Mouse (Mus musculus): ENCODE results near the gene Tpst2.

DNA sequence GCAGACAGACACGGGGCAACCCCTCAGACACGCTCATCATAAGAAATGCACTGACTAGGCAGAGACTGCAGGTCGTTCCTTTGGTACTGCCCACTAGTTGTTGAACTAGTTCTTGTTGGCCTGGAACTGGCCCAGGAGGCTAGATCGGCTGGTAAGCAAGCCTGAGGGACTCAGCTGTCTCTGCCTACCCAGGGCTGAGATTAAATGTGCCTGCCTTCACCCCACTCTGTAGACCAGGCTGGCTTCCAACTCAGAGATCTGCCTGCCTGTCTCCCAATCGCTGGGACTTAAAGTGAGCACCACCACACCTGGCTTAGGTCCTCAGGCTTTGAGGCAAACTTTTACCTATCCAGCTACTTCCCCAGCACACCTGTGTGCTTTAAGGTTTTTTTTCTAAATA, 43.9 kb downstream of the Tpst2 start:
- TF ChIP-seq EP300 (IDR thresholded peaks at IDR 0.05; ENCODE audit: insufficient read depth, low read depth, low read length) (no peak), CTCF (IDR thresholded peaks at IDR 0.05; ENCODE audit: low read depth, low read length) (no peak)

Measured in ES-Bruce4 (cell line).